Mouse (Mus musculus) spleen, postnatal 36 days (tissue): ENCODE results near the gene Sept9.

Experiments
- DNase-seq, 2 experiments: peaks; one replicate each; pipeline ENCODE4 v3.0.0; 2022; ENCODE audit warnings: low spot score in 2 of 2, mixed read lengths in 1 of 2

The Sept9 gene

GRCm38 (mm10) chr11:117291271-117292059 lies 92.0 kb downstream of the Sept9 start:
- DNase-seq, result no peak

DNA sequence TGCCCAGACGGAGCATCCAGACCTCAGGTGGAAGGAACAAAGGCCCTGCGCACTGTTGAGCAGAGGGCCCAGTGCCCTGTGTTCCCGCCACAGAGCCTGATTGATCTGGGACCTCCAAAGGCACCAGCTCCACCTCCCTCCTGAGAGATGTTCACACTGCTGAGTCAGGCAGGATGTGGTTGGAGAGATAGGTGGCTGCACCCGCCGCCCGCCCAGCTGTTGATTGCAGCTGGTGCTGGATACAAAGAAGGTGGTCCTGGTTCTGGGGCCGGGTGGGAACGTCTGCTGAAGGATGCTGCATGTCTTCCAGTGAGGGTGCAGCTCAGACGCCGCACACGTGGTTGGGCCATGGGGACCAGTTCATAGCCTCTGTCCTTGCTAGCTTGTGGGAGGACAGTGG lies 93.0 kb downstream of the Sept9 start:
- peak; percentile 56 to 58 for DNase-seq

GRCm38 (mm10) chr11:117295266-117295665 lies 95.8 kb downstream of the Sept9 start:
- DNase-seq, result no peak

DNA sequence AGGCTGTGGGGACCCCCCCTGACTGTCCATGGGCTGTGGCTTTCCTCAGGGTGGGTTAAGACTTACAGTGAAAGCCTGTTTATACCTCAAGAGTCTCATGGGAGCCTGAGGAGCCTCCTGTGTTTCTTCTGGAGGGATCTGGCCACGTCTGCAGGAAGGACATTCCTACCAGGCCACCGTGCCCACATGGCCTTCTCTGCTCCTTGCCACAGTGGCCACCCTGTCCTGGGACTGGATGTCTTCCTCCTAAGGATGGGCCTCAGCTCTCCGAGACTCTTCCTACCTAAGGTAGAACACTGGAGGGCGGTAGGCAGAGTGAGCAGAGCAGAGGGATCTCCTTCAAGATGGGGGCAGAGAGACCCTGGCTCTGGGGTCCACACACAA lies 96.6 kb downstream of the Sept9 start:
- no peak for DNase-seq

- no peak for DNase-seq
These were observed 97.2 kb downstream of the Sept9 start for GRCm38 (mm10) chr11:117296500-117297189.

DNA sequence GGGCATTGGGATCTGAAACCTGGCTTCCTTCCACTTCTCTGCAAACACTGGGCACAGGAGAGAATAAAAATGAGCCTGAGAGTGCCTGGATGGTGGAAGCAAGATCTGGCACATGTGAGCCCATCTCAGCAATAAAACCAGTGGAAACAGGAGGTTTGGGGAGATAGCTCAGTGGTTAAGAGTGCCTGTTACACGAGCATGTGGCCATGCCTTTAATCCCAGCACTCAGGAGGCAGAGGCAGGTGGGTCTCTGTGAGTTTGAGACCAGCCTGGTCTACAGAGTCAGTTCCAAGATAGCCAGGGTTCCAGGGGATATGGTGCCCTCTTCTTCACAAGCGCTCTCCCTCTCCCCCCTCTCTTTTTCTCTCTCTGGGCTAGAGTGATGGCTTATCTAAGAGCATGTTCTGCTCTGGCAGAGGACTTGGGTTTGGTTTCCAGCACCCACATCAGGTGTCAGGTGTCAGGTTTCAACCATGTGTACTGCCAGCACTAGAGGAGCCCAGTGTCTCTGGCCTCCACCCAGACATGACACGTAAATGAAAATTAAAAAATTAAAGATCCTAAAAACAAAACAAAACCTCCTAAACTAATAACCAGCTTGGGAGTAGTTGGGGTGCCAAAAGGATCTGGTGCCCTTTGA lies 97.8 kb downstream of the Sept9 start:
- no peak for DNase-seq

DNA sequence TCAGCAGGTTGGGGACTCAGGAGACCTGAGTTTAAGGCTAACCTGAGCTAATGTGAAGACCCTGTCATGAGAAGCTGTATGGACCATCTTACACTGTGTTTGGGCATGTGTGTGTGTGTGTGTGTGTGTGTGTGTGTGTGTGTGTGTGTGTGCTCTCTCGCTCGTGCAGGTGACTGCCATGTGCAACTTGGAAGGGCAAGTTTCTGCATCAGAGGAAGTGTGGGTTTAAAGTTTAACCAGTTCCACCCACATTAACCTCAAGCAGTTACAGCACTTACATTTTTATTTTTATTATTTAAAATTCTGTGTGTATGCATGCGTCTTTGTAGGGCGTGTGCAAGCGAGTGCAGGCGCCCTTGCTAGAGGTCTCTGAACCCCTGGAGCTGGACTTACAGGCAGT lies 100.3 kb downstream of the Sept9 start:
- DNase-seq, result no peak

- no peak for DNase-seq
These were observed 101.3 kb downstream of the Sept9 start for GRCm38 (mm10) chr11:117300809-117301208.

- no peak for DNase-seq
These were observed 102.3 kb downstream of the Sept9 start for GRCm38 (mm10) chr11:117301716-117302115.

- DNase-seq, result no peak
These were observed 102.9 kb downstream of the Sept9 start for GRCm38 (mm10) chr11:117302371-117302770.

DNA sequence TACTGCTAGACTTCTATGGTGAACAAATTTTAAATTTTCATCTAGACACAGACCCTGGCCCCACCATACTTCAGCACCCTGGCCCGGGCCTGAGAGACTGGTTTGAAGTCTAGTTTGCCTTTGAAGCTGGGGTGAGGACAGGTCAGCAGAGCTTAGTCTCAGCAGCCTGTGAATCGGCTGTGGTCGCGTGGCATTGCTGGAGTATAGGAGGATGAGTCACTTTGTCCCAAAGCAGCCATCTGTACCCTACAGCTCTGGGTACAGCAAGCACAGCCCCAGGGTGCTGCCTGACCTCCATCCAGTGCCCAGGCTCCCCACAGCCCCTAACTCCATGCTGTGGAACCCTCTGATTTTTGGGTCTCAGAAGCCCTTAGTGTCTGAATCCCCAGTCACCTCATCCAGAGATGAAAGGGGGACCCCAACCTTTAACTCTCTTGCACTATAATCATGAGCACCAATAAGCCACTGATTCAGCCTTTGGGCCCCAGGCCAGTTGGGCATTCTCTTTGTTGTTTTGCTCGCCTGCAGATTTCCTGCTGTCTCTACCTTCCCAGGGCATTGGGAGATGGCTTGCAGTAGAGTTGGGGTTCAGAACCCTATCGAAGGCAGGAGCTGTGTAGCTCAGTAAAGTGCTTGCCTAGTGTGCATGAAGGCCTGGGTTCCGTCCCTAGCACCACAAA lies 106.2 kb downstream of the Sept9 start:
- no peak for DNase-seq

GRCm38 (mm10) chr11:117306311-117307088 lies 107.0 kb downstream of the Sept9 start:
- DNase-seq, result no peak

DNA sequence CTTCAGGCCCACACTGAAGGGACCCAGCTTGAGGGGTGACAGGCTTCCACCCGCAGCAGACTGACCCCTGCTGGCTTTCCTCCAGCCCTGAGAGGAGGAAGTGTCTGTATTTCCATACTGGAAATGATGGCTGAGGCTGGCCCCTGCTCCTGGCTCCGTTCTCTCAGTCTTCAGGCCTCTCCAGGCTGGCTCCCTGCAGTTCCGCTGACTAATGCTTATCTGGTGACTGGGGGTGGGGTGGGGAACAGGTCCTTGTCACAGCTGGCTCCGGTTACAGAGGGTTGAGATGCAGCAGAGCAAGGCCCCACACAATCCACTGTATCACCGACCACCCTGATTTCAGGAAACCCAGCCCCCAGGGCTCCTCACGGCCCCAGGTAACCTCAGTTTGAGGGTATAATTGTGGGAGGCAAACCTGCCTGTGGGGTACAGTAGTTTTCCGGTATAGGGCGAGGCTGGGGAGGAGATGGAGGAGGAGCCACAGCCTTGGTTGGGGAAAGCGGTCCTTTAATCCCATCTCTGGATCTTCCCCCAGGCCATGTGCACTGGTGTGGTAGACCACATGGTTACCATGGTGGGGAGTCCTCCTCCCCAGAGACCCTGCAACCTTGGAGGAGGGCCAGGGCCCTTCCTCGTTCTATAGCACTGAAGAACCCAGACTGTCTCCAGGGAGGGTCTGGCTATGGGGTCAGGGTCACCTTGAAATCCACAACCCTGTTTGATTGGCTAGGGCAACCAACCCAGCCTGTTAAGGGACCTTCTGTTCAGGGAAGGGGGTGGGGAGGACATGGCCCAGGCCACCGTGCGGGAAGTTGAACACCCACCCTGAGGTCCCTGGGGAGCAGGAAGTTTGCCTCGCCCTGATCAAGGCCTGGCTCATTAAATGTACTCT lies 108.7 kb downstream of the Sept9 start:
- DNase-seq, result peak in 1 of 2 experiments; percentile 46

DNA sequence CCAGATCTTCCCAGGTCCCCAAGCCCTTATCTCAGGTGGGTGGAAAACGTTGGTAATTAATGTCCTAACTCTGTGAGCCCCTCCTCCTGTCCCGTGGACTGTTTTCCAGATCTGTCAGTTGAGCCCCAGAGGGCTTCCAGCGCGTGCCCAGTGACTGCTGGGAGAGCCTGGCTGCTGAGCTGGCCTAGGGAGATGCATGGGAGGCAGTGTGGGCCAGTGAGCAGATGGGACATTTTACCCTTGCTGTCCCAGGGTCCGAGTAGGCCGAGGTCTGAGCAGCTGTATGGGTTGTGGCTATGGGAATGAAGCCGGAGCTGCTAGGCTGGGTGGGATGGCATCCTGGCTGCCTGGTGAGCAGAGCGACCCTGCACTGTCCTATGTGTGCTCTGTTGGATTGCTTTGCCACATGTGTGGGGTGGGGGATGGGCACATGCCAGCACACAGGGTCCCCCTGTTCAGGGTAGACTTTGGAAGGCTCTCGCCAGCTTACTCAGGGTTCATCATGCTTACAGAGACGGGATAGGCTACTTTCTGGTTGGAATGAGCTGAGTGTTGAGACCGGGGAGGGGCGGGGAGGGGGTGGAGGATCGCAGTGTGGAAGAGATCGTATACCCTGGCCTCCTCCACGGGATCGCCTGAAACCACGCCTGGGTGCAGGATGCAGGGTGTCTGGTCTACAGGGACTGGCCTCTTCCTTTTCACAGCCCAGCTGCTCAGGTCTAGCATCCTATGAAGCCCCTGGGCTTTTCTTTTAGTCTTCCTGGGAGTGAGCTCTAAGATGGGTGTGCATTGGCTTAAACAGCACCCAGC lies 109.9 kb downstream of the Sept9 start:
- no peak for DNase-seq

GRCm38 (mm10) chr11:117309918-117310287 lies 110.4 kb downstream of the Sept9 start:
- no peak for DNase-seq

GRCm38 (mm10) chr11:117310341-117311107 lies 111.1 kb downstream of the Sept9 start:
- no peak for DNase-seq

GRCm38 (mm10) chr11:117311127-117311800 lies 111.8 kb downstream of the Sept9 start:
- DNase-seq, result no peak
